Mouse (Mus musculus): ENCODE results near the gene Camp. TPM values are rescaled to one million over a fixed set of nuclear protein-coding genes. Genes with fewer than 3 reads are reported as not detected.
A peak's percentile ranks its signal among the peaks of the same experiment; 100 is the strongest.

The Camp gene
- polyA plus RNA-seq, 1 experiment from 2014 or later: 0.76 TPM

DNA sequence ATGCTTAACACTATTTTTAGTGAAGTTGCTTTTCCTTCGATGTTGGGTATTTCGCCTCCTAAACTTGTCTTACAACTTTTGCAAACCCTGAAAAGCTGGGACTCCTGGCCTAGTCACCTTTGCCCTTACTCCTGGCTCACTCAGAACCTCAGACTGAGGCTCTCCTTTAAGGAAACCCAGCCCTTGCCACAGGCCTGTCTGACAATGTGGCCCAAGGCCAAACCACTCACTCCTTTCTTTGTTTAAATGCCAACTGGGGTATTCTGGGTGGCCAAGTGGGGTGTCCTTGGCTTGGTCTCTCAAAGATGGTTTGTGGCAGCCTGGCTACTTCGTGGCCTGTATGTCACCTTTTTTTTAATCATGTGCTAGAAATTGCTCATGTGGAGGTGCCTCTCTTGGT, 27.3 kb upstream of the Camp start:
- H3K27me3 ChIP-seq: no peaks in the 10 kb centered on the region
- H3K9me3 ChIP-seq: no peaks in the 10 kb centered on the region
- ATAC-seq (ENCODE audit: insufficient number of reproducible peaks, insufficient read depth, low FRiP score, low TSS enrichment, low read depth): no peak
- 6% methylated on average over 3 of the region's 3 CpGs for WGBS
- H3K4me1 ChIP-seq (replicated peaks): peaks cover 13% of the 10 kb centered on the region
- H3K9ac ChIP-seq (replicated peaks): peak overlapping the region; percentile 98
- H3K4me3 ChIP-seq (replicated peaks): peak overlapping the region; percentile 99
- peak overlapping the region; percentile 86 for H3K4me2 ChIP-seq
- H3K27ac ChIP-seq: peak overlapping the region; percentile 93
- H3K36me3 ChIP-seq: peaks cover 46% of the 10 kb centered on the region

- Histone ChIP-seq H3K4me2 (peak overlapping the region; percentile 86), H3K9me3 (no peaks in the 10 kb centered on the region), H3K27me3 (no peaks in the 10 kb centered on the region), H3K36me3 (peaks cover 38% of the 10 kb centered on the region), H3K27ac (peak overlapping the region; percentile 93), H3K9ac (replicated peaks) (peak overlapping the region; percentile 98), H3K4me3 (replicated peaks) (peak overlapping the region; percentile 99), H3K4me1 (replicated peaks) (peaks cover 15% of the 10 kb centered on the region)
- WGBS: under 1% methylated on average over 76 of the region's 76 CpGs
- peak; percentile 48 for ATAC-seq (ENCODE audit: insufficient number of reproducible peaks, insufficient read depth, low FRiP score, low TSS enrichment, low read depth)
Measured at GRCm38 (mm10) chr9:109875695-109876601, 26.5 kb upstream of the Camp start.

DNA sequence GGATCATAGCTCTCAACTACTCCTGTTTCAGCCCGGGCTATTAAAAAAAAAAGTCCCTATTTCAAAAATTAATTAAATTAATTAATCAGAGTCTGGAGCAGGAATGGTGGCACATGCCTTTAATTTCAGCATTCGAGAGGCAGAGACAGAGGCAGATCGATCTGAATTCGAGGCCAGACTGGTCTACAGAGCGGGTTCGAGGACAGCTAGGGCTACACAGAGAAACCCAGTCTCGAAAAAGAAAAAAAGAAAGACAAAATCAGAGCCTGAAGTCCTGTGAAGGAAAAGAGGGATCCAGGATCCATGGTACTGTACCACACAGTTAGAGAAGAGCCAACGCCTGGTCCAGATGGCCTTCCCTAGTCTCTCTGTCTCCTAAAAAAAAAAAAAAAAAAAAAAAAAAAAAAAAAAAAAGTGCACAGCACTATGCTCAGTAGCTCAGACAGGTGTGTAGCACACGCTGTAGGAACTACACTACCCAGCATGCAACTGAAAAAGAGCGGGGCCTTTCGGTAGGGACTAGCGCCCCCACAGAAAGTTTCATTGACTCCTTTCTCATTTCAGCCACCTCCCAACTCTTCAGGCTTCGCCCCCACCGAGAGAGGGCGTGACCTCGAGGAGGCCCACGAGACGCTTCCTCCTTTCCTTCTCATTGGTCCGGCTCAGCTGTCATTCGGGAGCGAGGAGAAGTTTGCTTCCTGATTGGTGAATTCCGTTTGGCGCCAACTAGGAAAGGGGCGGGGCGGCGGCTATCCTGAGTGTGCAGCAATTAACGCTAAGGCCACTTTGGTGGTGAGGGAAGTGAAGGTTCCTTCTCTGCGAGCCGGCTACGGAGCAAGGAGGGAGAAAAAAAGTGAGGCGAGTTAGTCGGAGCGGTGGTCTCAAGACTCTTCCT, 25.6 kb upstream of the Camp start, which contains the start of gene Cdc25a:
Gene Cdc25a, plus strand, starts transcription at position 783 of the 895 bp plus-strand sequence.
- Histone ChIP-seq H3K9me3 (no peaks in the 10 kb centered on the region), H3K27ac (peak within 1 kb of the TSS; percentile 93), H3K4me1 (replicated peaks) (peaks cover 19% of the 10 kb centered on the region), H3K4me2 (peak within 1 kb of the TSS; percentile 86), H3K9ac (replicated peaks) (peak within 1 kb of the TSS; percentile 98), H3K4me3 (replicated peaks) (peak within 1 kb of the TSS; percentile 99), H3K36me3 (peaks cover 29% of the 10 kb centered on the region), H3K27me3 (no peaks in the 10 kb centered on the region)
- whole genome bisulfite sequencing: 7% methylated on average over 33 of the region's 33 CpGs
- peak; percentile 94 for ATAC-seq (ENCODE audit: insufficient number of reproducible peaks, insufficient read depth, low FRiP score, low TSS enrichment, low read depth)

- ATAC-seq (ENCODE audit: insufficient number of reproducible peaks, insufficient read depth, low FRiP score, low TSS enrichment, low read depth): no peak
- Histone ChIP-seq H3K4me3 (replicated peaks) (no peak overlapping the region), H3K9me3 (no peaks in the 10 kb centered on the region), H3K27ac (no peak overlapping the region), H3K4me2 (0 out of 2 replicates have a peak overlapping the region, but pooled peaks have one; percentile 1), H3K36me3 (no peaks in the 10 kb centered on the region), H3K9ac (replicated peaks) (no peak overlapping the region), H3K27me3 (no peaks in the 10 kb centered on the region), H3K4me1 (replicated peaks) (peaks cover 6% of the 10 kb centered on the region)
- 33% methylated on average over 6 of the region's 6 CpGs for WGBS
Measured at GRCm38 (mm10) chr9:109870983-109871572, 21.7 kb upstream of the Camp start.

DNA sequence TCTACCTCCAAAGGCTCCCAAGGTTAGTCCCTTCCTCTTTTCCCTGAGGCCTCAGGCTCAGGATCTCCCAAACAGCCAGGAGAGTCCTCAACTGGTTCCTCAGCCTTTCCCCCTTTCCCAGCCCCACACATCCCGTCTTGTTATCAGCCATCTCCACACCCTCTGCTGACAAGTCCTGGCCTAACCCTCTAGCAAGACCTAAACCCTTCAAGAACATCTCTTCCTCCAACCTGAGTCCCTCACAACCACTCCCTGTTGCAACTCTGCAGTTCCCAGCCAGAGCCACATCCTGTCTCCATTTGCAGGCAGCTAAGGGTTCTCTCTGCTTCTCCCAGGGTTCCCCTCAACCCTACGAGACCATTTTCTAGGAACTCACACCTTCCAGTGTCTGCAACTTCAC, 16.8 kb upstream of the Camp start:
- no peak overlapping the region for H3K4me2 ChIP-seq

DNA sequence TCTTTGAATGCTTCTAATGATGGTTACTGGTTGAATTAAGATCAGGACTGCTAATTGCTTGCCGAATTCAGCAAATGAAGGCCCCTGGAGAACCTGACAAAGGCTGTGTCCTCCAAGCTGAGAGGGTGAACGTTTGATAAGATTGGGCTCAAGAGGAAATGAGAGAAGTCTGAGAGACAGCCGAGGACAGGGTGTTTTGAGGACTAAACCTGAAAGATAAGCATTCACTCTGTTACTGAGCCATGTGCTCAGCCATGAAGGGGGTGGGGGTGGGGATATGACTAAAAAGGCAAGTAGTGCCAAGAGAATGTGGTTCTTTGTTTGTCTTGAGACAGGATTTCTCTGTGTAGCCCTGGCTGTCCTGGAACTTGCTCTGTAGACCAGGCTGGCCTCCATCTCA, 13.7 kb upstream of the Camp start:
- Histone ChIP-seq H3K9me3 (no peaks in the 10 kb centered on the region), H3K27ac (no peak overlapping the region), H3K4me2 (no peak overlapping the region), H3K9ac (replicated peaks) (no peak overlapping the region), H3K27me3 (peaks cover 4% of the 10 kb centered on the region; the same call in 1 of the 2 replicates), H3K4me1 (replicated peaks) (no peaks in the 10 kb centered on the region), H3K36me3 (no peaks in the 10 kb centered on the region), H3K4me3 (replicated peaks) (no peak overlapping the region)
- ATAC-seq (ENCODE audit: insufficient number of reproducible peaks, insufficient read depth, low FRiP score, low TSS enrichment, low read depth): no peak
- 62% methylated on average over 3 of the region's 3 CpGs for WGBS

More for the DNA sequence above, 16.8 kb upstream of the Camp start:
- Histone ChIP-seq H3K27ac (no peak overlapping the region), H3K4me3 (replicated peaks) (no peak overlapping the region), H3K36me3 (no peaks in the 10 kb centered on the region), H3K9ac (replicated peaks) (no peak overlapping the region), H3K4me1 (replicated peaks) (peaks cover 6% of the 10 kb centered on the region), H3K9me3 (no peaks in the 10 kb centered on the region), H3K27me3 (peaks cover 4% of the 10 kb centered on the region; the same call in 1 of the 2 replicates)
- WGBS: 52% methylated on average over 2 of the region's 2 CpGs
- ATAC-seq (ENCODE audit: insufficient number of reproducible peaks, insufficient read depth, low FRiP score, low TSS enrichment, low read depth): no peak

GRCm38 (mm10) chr9:109862397-109863044, 13.1 kb upstream of the Camp start:
- H3K4me1 ChIP-seq (replicated peaks): no peaks in the 10 kb centered on the region
- peaks cover 4% of the 10 kb centered on the region; the same call in 1 of the 2 replicates for H3K27me3 ChIP-seq
- H3K27ac ChIP-seq: no peak overlapping the region
- 0 out of 2 replicates have a peak overlapping the region, but pooled peaks have one; percentile 12 for H3K9ac ChIP-seq (replicated peaks)
- H3K9me3 ChIP-seq: no peaks in the 10 kb centered on the region
- no peaks in the 10 kb centered on the region for H3K36me3 ChIP-seq
- H3K4me3 ChIP-seq (replicated peaks): no peak overlapping the region; the same call in 1 of the 2 replicates
- ATAC-seq (ENCODE audit: insufficient number of reproducible peaks, insufficient read depth, low FRiP score, low TSS enrichment, low read depth): no peak
- 21% methylated on average over 20 of the region's 20 CpGs for WGBS
- H3K4me2 ChIP-seq: peak overlapping the region; percentile 42

GRCm38 (mm10) chr9:109855947-109856346, 6.5 kb upstream of the Camp start:
- H3K9ac ChIP-seq (replicated peaks): no peak overlapping the region
- H3K27me3 ChIP-seq: no peaks in the 10 kb centered on the region
- H3K9me3 ChIP-seq: no peaks in the 10 kb centered on the region
- no peaks in the 10 kb centered on the region for H3K36me3 ChIP-seq
- ATAC-seq (ENCODE audit: insufficient number of reproducible peaks, insufficient read depth, low FRiP score, low TSS enrichment, low read depth): no peak
- 76% methylated on average over 6 of the region's 6 CpGs for WGBS
- no peak overlapping the region for H3K4me3 ChIP-seq (replicated peaks)
- no peak overlapping the region for H3K27ac ChIP-seq
- H3K4me2 ChIP-seq: no peak overlapping the region
- H3K4me1 ChIP-seq (replicated peaks): no peaks in the 10 kb centered on the region

GRCm38 (mm10) chr9:109854341-109854740, 4.9 kb upstream of the Camp start:
- H3K4me1 ChIP-seq (replicated peaks): no peaks in the 10 kb centered on the region
- no peaks in the 10 kb centered on the region for H3K27me3 ChIP-seq
- no peak overlapping the region for H3K27ac ChIP-seq
- ATAC-seq (ENCODE audit: insufficient number of reproducible peaks, insufficient read depth, low FRiP score, low TSS enrichment, low read depth): no peak
- H3K4me3 ChIP-seq (replicated peaks): no peak overlapping the region
- no peak overlapping the region for H3K9ac ChIP-seq (replicated peaks)
- H3K9me3 ChIP-seq: no peaks in the 10 kb centered on the region
- no peaks in the 10 kb centered on the region for H3K36me3 ChIP-seq
- no peak overlapping the region for H3K4me2 ChIP-seq
- WGBS: 84% methylated on average over 2 of the region's 2 CpGs

- no peaks in the 10 kb centered on the region for H3K27me3 ChIP-seq
- WGBS: 87% methylated on average over 5 of the region's 5 CpGs
- H3K36me3 ChIP-seq: peaks cover 5% of the 10 kb centered on the region; the same call in 1 of the 2 replicates
- H3K27ac ChIP-seq: no peak overlapping the region
- no peak overlapping the region for H3K4me3 ChIP-seq (replicated peaks)
- ATAC-seq (ENCODE audit: insufficient number of reproducible peaks, insufficient read depth, low FRiP score, low TSS enrichment, low read depth): no peak
- no peaks in the 10 kb centered on the region for H3K9me3 ChIP-seq
- no peak overlapping the region for H3K4me2 ChIP-seq
- no peaks in the 10 kb centered on the region for H3K4me1 ChIP-seq (replicated peaks)
- H3K9ac ChIP-seq (replicated peaks): no peak overlapping the region
Measured at GRCm38 (mm10) chr9:109850099-109850498, 682 bp upstream of the Camp start.
